Mouse (Mus musculus): ENCODE results near the gene Arntl2. TPM values are rescaled to one million over a fixed set of nuclear protein-coding genes. Genes with fewer than 3 reads are reported as not detected.
"Not testable (repeated sequence)": the region's sequence is repeated elsewhere in the genome, so short reads cannot be mapped to it uniquely, and the experiment has no call there.

The Arntl2 gene
- polyA plus RNA-seq, 1 experiment from 2014 or later: 4.1 TPM

- Histone ChIP-seq H3K4me3 (ENCODE audit: low read depth, low read length) (no peak overlapping the region), H3K9me3 (ENCODE audit: control insufficient read depth, low read length) (no peaks in the 10 kb centered on the region), H3K36me3 (ENCODE audit: control insufficient read depth, insufficient read depth, low read length) (peaks cover 73% of the 10 kb centered on the region), H3K27me3 (replicated peaks; ENCODE audit: control insufficient read depth, insufficient read depth, low read length) (no peaks in the 10 kb centered on the region), H3K4me2 (ENCODE audit: low read depth, low read length) (no peak overlapping the region), H3K4me1 (ENCODE audit: control insufficient read depth, insufficient read depth, low read length) (no peaks in the 10 kb centered on the region), H3K9ac (ENCODE audit: low read depth, low read length) (no peak overlapping the region), H3K27ac (replicated peaks; ENCODE audit: low read depth, low read length) (no peak overlapping the region)
- DNase-seq (ENCODE audit: low spot score): no peak
- WGBS: 62% methylated on average over 6 of the region's 6 CpGs
- no peak for ATAC-seq (ENCODE audit: low read depth)
These were observed 25.7 kb upstream of the Arntl2 start for GRCm38 (mm10) chr6:146770005-146770745.

GRCm38 (mm10) chr6:146770808-146771207 lies 25.0 kb upstream of the Arntl2 start:
- H3K9me3 ChIP-seq (ENCODE audit: control insufficient read depth, low read length): no peaks in the 10 kb centered on the region
- no peak overlapping the region for H3K4me3 ChIP-seq (ENCODE audit: low read depth, low read length)
- peaks cover 75% of the 10 kb centered on the region for H3K36me3 ChIP-seq (ENCODE audit: control insufficient read depth, insufficient read depth, low read length)
- no peak for ATAC-seq (ENCODE audit: low read depth)
- no peak overlapping the region for H3K27ac ChIP-seq (replicated peaks; ENCODE audit: low read depth, low read length)
- H3K9ac ChIP-seq (ENCODE audit: low read depth, low read length): no peak overlapping the region
- WGBS: 84% methylated on average over 5 of the region's 5 CpGs
- no peaks in the 10 kb centered on the region for H3K4me1 ChIP-seq (ENCODE audit: control insufficient read depth, insufficient read depth, low read length)
- no peak overlapping the region for H3K4me2 ChIP-seq (ENCODE audit: low read depth, low read length)
- H3K27me3 ChIP-seq (replicated peaks; ENCODE audit: control insufficient read depth, insufficient read depth, low read length): no peaks in the 10 kb centered on the region
- no peak for DNase-seq (ENCODE audit: low spot score)

GRCm38 (mm10) chr6:146775864-146776263 lies 20.0 kb upstream of the Arntl2 start:
- WGBS: 82% methylated on average over 8 of the region's 8 CpGs
- not testable (repeated sequence) for DNase-seq (ENCODE audit: low spot score); H3K27ac ChIP-seq (replicated peaks; ENCODE audit: low read depth, low read length); H3K27me3 ChIP-seq (replicated peaks; ENCODE audit: control insufficient read depth, insufficient read depth, low read length); H3K9me3 ChIP-seq (ENCODE audit: control insufficient read depth, low read length); H3K9ac ChIP-seq (ENCODE audit: low read depth, low read length); H3K4me1 ChIP-seq (ENCODE audit: control insufficient read depth, insufficient read depth, low read length); H3K4me2 ChIP-seq (ENCODE audit: low read depth, low read length); ATAC-seq (ENCODE audit: low read depth); H3K4me3 ChIP-seq (ENCODE audit: low read depth, low read length)
- peaks cover 44% of the 10 kb centered on the region; the same call in 1 of the 2 replicates for H3K36me3 ChIP-seq (ENCODE audit: control insufficient read depth, insufficient read depth, low read length)

GRCm38 (mm10) chr6:146776610-146777389 lies 19.1 kb upstream of the Arntl2 start:
- Histone ChIP-seq H3K9ac (ENCODE audit: low read depth, low read length) (no peak overlapping the region), H3K4me1 (ENCODE audit: control insufficient read depth, insufficient read depth, low read length) (no peaks in the 10 kb centered on the region), H3K4me3 (ENCODE audit: low read depth, low read length) (no peak overlapping the region), H3K4me2 (ENCODE audit: low read depth, low read length) (no peak overlapping the region), H3K9me3 (ENCODE audit: control insufficient read depth, low read length) (no peaks in the 10 kb centered on the region), H3K27me3 (replicated peaks; ENCODE audit: control insufficient read depth, insufficient read depth, low read length) (no peaks in the 10 kb centered on the region), H3K27ac (replicated peaks; ENCODE audit: low read depth, low read length) (no peak overlapping the region), H3K36me3 (ENCODE audit: control insufficient read depth, insufficient read depth, low read length) (peaks cover 37% of the 10 kb centered on the region; the same call in 1 of the 2 replicates)
- WGBS: 47% methylated on average over 2 of the region's 2 CpGs
- ATAC-seq (ENCODE audit: low read depth) (no peak), DNase-seq (ENCODE audit: low spot score) (peak; percentile 50)

- Histone ChIP-seq H3K4me2 (ENCODE audit: low read depth, low read length) (no peak overlapping the region), H3K4me3 (ENCODE audit: low read depth, low read length) (no peak overlapping the region), H3K9ac (ENCODE audit: low read depth, low read length) (no peak overlapping the region), H3K27me3 (replicated peaks; ENCODE audit: control insufficient read depth, insufficient read depth, low read length) (no peaks in the 10 kb centered on the region), H3K27ac (replicated peaks; ENCODE audit: low read depth, low read length) (no peak overlapping the region), H3K36me3 (ENCODE audit: control insufficient read depth, insufficient read depth, low read length) (peaks cover 28% of the 10 kb centered on the region; the same call in 1 of the 2 replicates), H3K4me1 (ENCODE audit: control insufficient read depth, insufficient read depth, low read length) (no peaks in the 10 kb centered on the region), H3K9me3 (ENCODE audit: control insufficient read depth, low read length) (no peaks in the 10 kb centered on the region)
- 92% methylated on average over 3 of the region's 3 CpGs for WGBS
- DNase-seq (ENCODE audit: low spot score): no peak
- no peak for ATAC-seq (ENCODE audit: low read depth)
These were observed 17.8 kb upstream of the Arntl2 start for GRCm38 (mm10) chr6:146778055-146778454.

- Histone ChIP-seq H3K4me1 (ENCODE audit: control insufficient read depth, insufficient read depth, low read length) (no peaks in the 10 kb centered on the region), H3K4me2 (ENCODE audit: low read depth, low read length) (no peak overlapping the region), H3K36me3 (ENCODE audit: control insufficient read depth, insufficient read depth, low read length) (0 out of 2 replicates have a peak, but pooled peaks cover 7% of the 10 kb centered on the region), H3K27ac (replicated peaks; ENCODE audit: low read depth, low read length) (no peak overlapping the region), H3K9ac (ENCODE audit: low read depth, low read length) (no peak overlapping the region), H3K4me3 (ENCODE audit: low read depth, low read length) (no peak overlapping the region), H3K9me3 (ENCODE audit: control insufficient read depth, low read length) (peaks cover 3% of the 10 kb centered on the region; the same call in 1 of the 2 replicates), H3K27me3 (replicated peaks; ENCODE audit: control insufficient read depth, insufficient read depth, low read length) (no peaks in the 10 kb centered on the region)
- WGBS: 89% methylated on average over 3 of the region's 3 CpGs
- DNase-seq (ENCODE audit: low spot score): no peak
- ATAC-seq (ENCODE audit: low read depth): no peak
These were observed 14.3 kb upstream of the Arntl2 start for GRCm38 (mm10) chr6:146781566-146781965.

GRCm38 (mm10) chr6:146793527-146793926 lies 2.3 kb upstream of the Arntl2 start:
- Histone ChIP-seq H3K36me3 (ENCODE audit: control insufficient read depth, insufficient read depth, low read length) (no peaks in the 10 kb centered on the region), H3K4me1 (ENCODE audit: control insufficient read depth, insufficient read depth, low read length) (no peaks in the 10 kb centered on the region), H3K4me2 (ENCODE audit: low read depth, low read length) (no peak overlapping the region), H3K4me3 (ENCODE audit: low read depth, low read length) (no peak overlapping the region), H3K9me3 (ENCODE audit: control insufficient read depth, low read length) (no peaks in the 10 kb centered on the region), H3K27me3 (replicated peaks; ENCODE audit: control insufficient read depth, insufficient read depth, low read length) (no peaks in the 10 kb centered on the region; the same call in 1 of the 2 replicates), H3K9ac (ENCODE audit: low read depth, low read length) (no peak overlapping the region), H3K27ac (replicated peaks; ENCODE audit: low read depth, low read length) (no peak overlapping the region)
- peak; percentile 32 for DNase-seq (ENCODE audit: low spot score)
- no peak for ATAC-seq (ENCODE audit: low read depth)
- 63% methylated on average over 3 of the region's 3 CpGs for WGBS

- H3K27ac ChIP-seq (replicated peaks; ENCODE audit: low read depth, low read length): no peak overlapping the region
- H3K36me3 ChIP-seq (ENCODE audit: control insufficient read depth, insufficient read depth, low read length): no peaks in the 10 kb centered on the region
- WGBS: 12% methylated on average over 22 of the region's 22 CpGs
- H3K4me1 ChIP-seq (ENCODE audit: control insufficient read depth, insufficient read depth, low read length): no peaks in the 10 kb centered on the region
- no peak for DNase-seq (ENCODE audit: low spot score)
- H3K9me3 ChIP-seq (ENCODE audit: control insufficient read depth, low read length): no peaks in the 10 kb centered on the region
- peak overlapping the region; percentile 50 for H3K4me3 ChIP-seq (ENCODE audit: low read depth, low read length)
- no peaks in the 10 kb centered on the region; the same call in 1 of the 2 replicates for H3K27me3 ChIP-seq (replicated peaks; ENCODE audit: control insufficient read depth, insufficient read depth, low read length)
- ATAC-seq (ENCODE audit: low read depth): peak; percentile 19
- peak overlapping the region; percentile 72 for H3K4me2 ChIP-seq (ENCODE audit: low read depth, low read length)
- peak overlapping the region; percentile 66 for H3K9ac ChIP-seq (ENCODE audit: low read depth, low read length)
These were observed 510 bp upstream of the Arntl2 start for GRCm38 (mm10) chr6:146795166-146795923.

All from embryonic facial prominence, embryonic 14.5 days (tissue).